Mouse (Mus musculus): Measurements from ENCODE around the gene Tmtc1.

The Tmtc1 gene

GRCm38 (mm10) chr6:148443726-148444701 is at the start of gene Tmtc1:
Gene Tmtc1, minus strand, starts transcription at chr6:148444389.
- peak; percentile 64 for DNase-seq

- no peak for DNase-seq
Measured at GRCm38 (mm10) chr6:148491849-148492248, 47.7 kb upstream of the Tmtc1 start.

GRCm38 (mm10) chr6:148486756-148487155 is 42.6 kb upstream of the Tmtc1 start:
- no peak for DNase-seq

- DNase-seq: no peak
Measured at GRCm38 (mm10) chr6:148481894-148482293, 37.7 kb upstream of the Tmtc1 start.

GRCm38 (mm10) chr6:148479671-148480237 is 35.6 kb upstream of the Tmtc1 start:
- no peak for DNase-seq

- no peak for DNase-seq
Measured at GRCm38 (mm10) chr6:148478350-148478749, 34.2 kb upstream of the Tmtc1 start.

- DNase-seq: no peak
Measured at GRCm38 (mm10) chr6:148472289-148472688, 28.1 kb upstream of the Tmtc1 start.

- no peak for DNase-seq
Measured at GRCm38 (mm10) chr6:148467924-148468389, 23.8 kb upstream of the Tmtc1 start.

- DNase-seq: no peak
Measured at GRCm38 (mm10) chr6:148467170-148467921, 23.2 kb upstream of the Tmtc1 start.

GRCm38 (mm10) chr6:148459636-148460035 is 15.4 kb upstream of the Tmtc1 start:
- no peak for DNase-seq

- DNase-seq: peak; percentile 9
Measured at GRCm38 (mm10) chr6:148455470-148455869, 11.3 kb upstream of the Tmtc1 start.

GRCm38 (mm10) chr6:148454740-148455139 is 10.6 kb upstream of the Tmtc1 start:
- DNase-seq: no peak

- DNase-seq: no peak
Measured at GRCm38 (mm10) chr6:148448151-148448550, 4.0 kb upstream of the Tmtc1 start.

GRCm38 (mm10) chr6:148446113-148446512 is 1.9 kb upstream of the Tmtc1 start:
- DNase-seq: no peak

- no peak for DNase-seq
Measured at GRCm38 (mm10) chr6:148444796-148445195, 607 bp upstream of the Tmtc1 start.

GRCm38 (mm10) chr6:148443291-148443725 is 881 bp downstream of the Tmtc1 start:
- DNase-seq: no peak

GRCm38 (mm10) chr6:148442671-148443290 is 1.4 kb downstream of the Tmtc1 start:
- no peak for DNase-seq

- no peak for DNase-seq
Measured at GRCm38 (mm10) chr6:148441871-148442270, 2.3 kb downstream of the Tmtc1 start.

GRCm38 (mm10) chr6:148439101-148439500 is 5.1 kb downstream of the Tmtc1 start:
- no peak for DNase-seq

GRCm38 (mm10) chr6:148437565-148437964 is 6.6 kb downstream of the Tmtc1 start:
- no peak for DNase-seq

GRCm38 (mm10) chr6:148436441-148437001 is 7.7 kb downstream of the Tmtc1 start:
- DNase-seq: no peak

- no peak for DNase-seq
Measured at GRCm38 (mm10) chr6:148421577-148421976, 22.6 kb downstream of the Tmtc1 start.
